Mouse (Mus musculus) myocyte (in vitro differentiated cells): ENCODE results near the gene Crispld2. TPM values are rescaled to one million over a fixed set of nuclear protein-coding genes. Genes with fewer than 3 reads are reported as not detected.

Experiments
- H3K27me3 ChIP-seq: one replicate; pipeline ENCODE4 v1.6.1; 2011; ENCODE audit not compliant: control insufficient read depth, insufficient read depth, insufficient read length
- H3K36me3 ChIP-seq: one replicate; pipeline ENCODE4 v1.6.1; 2011; ENCODE audit not compliant: control insufficient read depth, insufficient read depth
- H3K4me2 ChIP-seq: one replicate; pipeline ENCODE4 v1.6.1; 2011; ENCODE audit warnings: low read depth, control low read depth
- H3K4me3 ChIP-seq: one replicate; pipeline ENCODE4 v1.5.1; 2011; ENCODE audit warnings: mild to moderate bottlenecking, control low read depth, moderate library complexity
- H3K79me2 ChIP-seq: one replicate; pipeline ENCODE4 v1.6.1; 2011; ENCODE audit not compliant: control insufficient read depth, insufficient read depth
- H3ac ChIP-seq: one replicate; pipeline ENCODE4 v1.6.1; 2011; ENCODE audit not compliant: control insufficient read depth, insufficient read length
- CEBPB ChIP-seq: IDR thresholded peaks from 2 replicates; pipeline ENCODE4 v1.6.1; 2011; ENCODE audit warnings: mild to moderate bottlenecking, moderate library complexity; ENCODE audit not compliant: poor library complexity, insufficient read depth, severe bottlenecking
- E2F4 ChIP-seq: IDR thresholded peaks from one replicate; pipeline ENCODE4 v1.6.1; 2011; ENCODE audit warnings: mild to moderate bottlenecking, control low read depth, moderate library complexity; ENCODE audit not compliant: insufficient read depth
- MAX ChIP-seq: IDR thresholded peaks from one replicate; pipeline ENCODE4 v1.6.1; 2011; ENCODE audit warnings: low read depth, mild to moderate bottlenecking, control low read depth
- MYOD1 ChIP-seq, 3 experiments: IDR thresholded peaks; one replicate each; pipeline ENCODE4 v1.6.1; 2011; ENCODE audit warnings: control low read depth in 2 of 3, low read depth in 2 of 3, mild to moderate bottlenecking in 2 of 3, moderate library complexity in 1 of 3; ENCODE audit not compliant: insufficient read length in 2 of 3, control insufficient read depth in 1 of 3
- MYOG ChIP-seq, 3 experiments: IDR thresholded peaks; one replicate each; pipeline ENCODE4 v1.6.1; 2011; ENCODE audit warnings: control low read depth in 2 of 3, low read depth in 2 of 3, mild to moderate bottlenecking in 2 of 3; ENCODE audit not compliant: insufficient read length in 2 of 3, control insufficient read depth in 1 of 3, insufficient read depth in 1 of 3
- POLR2A ChIP-seq: IDR thresholded peaks from one replicate; pipeline ENCODE4 v1.6.1; 2011; ENCODE audit warnings: low read depth, mild to moderate bottlenecking, control low read depth, moderate library complexity; ENCODE audit not compliant: insufficient read length
- POLR2AphosphoS2 ChIP-seq: IDR thresholded peaks from one replicate; pipeline ENCODE4 v1.6.1; 2011; ENCODE audit warnings: low read depth, control low read depth; ENCODE audit not compliant: insufficient read length
- REST ChIP-seq: IDR thresholded peaks from one replicate; pipeline ENCODE4 v1.6.1; 2011; ENCODE audit warnings: mild to moderate bottlenecking, control low read depth, moderate library complexity; ENCODE audit not compliant: insufficient read depth, insufficient read length
- SRF ChIP-seq: IDR thresholded peaks from one replicate; pipeline ENCODE4 v1.6.1; 2011; ENCODE audit warnings: low read depth; ENCODE audit not compliant: control insufficient read depth, insufficient read length
- TCF12 ChIP-seq: IDR thresholded peaks from one replicate; pipeline ENCODE4 v1.6.1; 2011; ENCODE audit warnings: mild to moderate bottlenecking, control low read depth; ENCODE audit not compliant: poor library complexity, insufficient read depth, severe bottlenecking
- TCF3 ChIP-seq: IDR thresholded peaks from one replicate; pipeline ENCODE4 v1.6.1; 2011; ENCODE audit warnings: low read depth, control low read depth; ENCODE audit not compliant: insufficient read length
- USF1 ChIP-seq: IDR thresholded peaks from one replicate; pipeline ENCODE4 v1.6.1; 2011; ENCODE audit warnings: low read depth, mild to moderate bottlenecking, control low read depth, moderate library complexity
- polyA plus RNA-seq: library from polyadenylated mRNA; unstranded; fragments of >200 nt; fragmentation: generic; extraction: Trizol; gene quantifications from one replicate; pipeline ENCODE4 v1.2.1, GENCODE M21; 2012; ENCODE audit warnings: missing spikeins

The Crispld2 gene
- polyA plus RNA-seq, 1 experiment = 0.07 TPM

DNA sequence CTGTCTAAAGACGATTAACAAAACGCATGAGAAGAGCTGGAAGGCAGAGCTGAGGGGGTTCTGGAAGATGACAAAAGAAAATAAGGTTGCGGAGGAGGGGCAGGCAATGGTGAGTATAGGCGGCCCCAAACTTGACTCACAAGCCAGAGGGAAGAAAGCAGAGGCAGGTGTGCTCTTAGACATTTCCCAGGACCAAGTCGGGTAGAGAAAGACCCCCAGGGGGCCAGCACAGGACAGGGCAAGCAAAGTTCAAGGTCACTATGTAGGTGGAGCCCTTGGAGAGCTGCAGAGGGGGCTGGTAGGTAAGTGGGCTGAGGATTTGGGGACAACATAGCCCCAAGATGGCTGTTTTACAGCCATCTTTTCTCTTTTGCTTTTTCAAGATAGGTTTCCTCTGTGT is 87.1 kb downstream of the Crispld2 start:
- no peak overlapping the region for H3K4me3 ChIP-seq
- no peak overlapping the region for H3ac ChIP-seq
- H3K4me2 ChIP-seq = no peak overlapping the region
- H3K79me2 ChIP-seq = no peaks in the 10 kb centered on the region
- no peaks in the 10 kb centered on the region for H3K27me3 ChIP-seq
- TF ChIP-seq CEBPB (no peak), E2F4 (no peak), MYOD1 (IDR thresholded peaks at IDR 0.05; ENCODE audit: control insufficient read depth in 1 of 3, insufficient read length in 2 of 3, low read depth in 2 of 3) (no peak), REST (no peak), TCF12 (no peak), USF1 (no peak), TCF3 (no peak), MYOG (IDR thresholded peaks at IDR 0.05; ENCODE audit: control insufficient read depth in 1 of 3, insufficient read depth in 1 of 3, insufficient read length in 2 of 3, low read depth in 2 of 3) (no peak), SRF (no peak), POLR2AphosphoS2 (no peak), MAX (no peak), POLR2A (no peak)
- H3K36me3 ChIP-seq = peaks cover 4% of the 10 kb centered on the region

DNA sequence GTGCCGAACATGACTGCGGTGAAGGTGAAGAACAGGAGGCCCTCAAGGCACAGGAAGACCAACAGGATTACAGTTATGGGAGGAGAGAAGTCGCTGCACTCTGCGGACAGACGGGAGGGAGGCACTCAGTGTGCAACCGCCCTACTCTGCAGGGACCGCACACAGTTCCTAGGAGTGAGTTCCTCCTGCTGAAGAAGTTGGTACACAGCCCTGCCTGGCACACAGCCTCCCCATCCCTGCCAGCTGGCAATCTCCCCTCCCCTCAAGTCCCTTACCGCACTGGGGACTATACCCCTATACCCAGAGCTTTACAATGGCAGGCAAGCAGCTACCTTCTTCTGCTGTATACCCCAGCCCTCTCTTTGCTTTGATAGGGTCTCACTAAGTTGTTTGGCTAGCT is 91.0 kb downstream of the Crispld2 start:
- TF ChIP-seq REST (no peak), MAX (no peak), USF1 (no peak), TCF3 (no peak), MYOD1 (IDR thresholded peaks at IDR 0.05; ENCODE audit: control insufficient read depth in 1 of 3, insufficient read length in 2 of 3, low read depth in 2 of 3) (no peak), CEBPB (no peak), SRF (no peak), MYOG (IDR thresholded peaks at IDR 0.05; ENCODE audit: control insufficient read depth in 1 of 3, insufficient read depth in 1 of 3, insufficient read length in 2 of 3, low read depth in 2 of 3) (no peak), TCF12 (no peak), POLR2AphosphoS2 (no peak), POLR2A (no peak)
- H3K79me2 ChIP-seq = no peaks in the 10 kb centered on the region
- no peaks in the 10 kb centered on the region for H3K27me3 ChIP-seq
- no peak overlapping the region for H3ac ChIP-seq
- H3K36me3 ChIP-seq = peaks cover 10% of the 10 kb centered on the region
- no peak overlapping the region for H3K4me3 ChIP-seq
- no peak overlapping the region for H3K4me2 ChIP-seq

- H3K36me3 ChIP-seq = peaks cover 10% of the 10 kb centered on the region
- no peak for TF ChIP-seq REST
- TF ChIP-seq USF1 = no peak
- TF ChIP-seq POLR2A = no peak
- no peak overlapping the region for H3K4me2 ChIP-seq
- H3K4me3 ChIP-seq = no peak overlapping the region
- no peaks in the 10 kb centered on the region for H3K27me3 ChIP-seq
- H3K79me2 ChIP-seq = no peaks in the 10 kb centered on the region
- H3ac ChIP-seq = no peak overlapping the region
Measured at GRCm38 (mm10) chr8:120084783-120085182, 92.5 kb downstream of the Crispld2 start.

GRCm38 (mm10) chr8:120089511-120089910 is 97.3 kb downstream of the Crispld2 start:
- H3K36me3 ChIP-seq = peaks cover 10% of the 10 kb centered on the region
- no peaks in the 10 kb centered on the region for H3K27me3 ChIP-seq
- H3K79me2 ChIP-seq = peaks cover 7% of the 10 kb centered on the region
- no peak overlapping the region for H3ac ChIP-seq
- no peak overlapping the region for H3K4me2 ChIP-seq
- TF ChIP-seq POLR2AphosphoS2 = no peak
- no peak for TF ChIP-seq E2F4
- TF ChIP-seq SRF = no peak
- TF ChIP-seq TCF3 = no peak
- no peak for TF ChIP-seq MAX
- no peak for TF ChIP-seq MYOG (IDR thresholded peaks at IDR 0.05; ENCODE audit: control insufficient read depth in 1 of 3, insufficient read depth in 1 of 3, insufficient read length in 2 of 3, low read depth in 2 of 3)
- TF ChIP-seq CEBPB = no peak
- no peak for TF ChIP-seq MYOD1 (IDR thresholded peaks at IDR 0.05; ENCODE audit: control insufficient read depth in 1 of 3, insufficient read length in 2 of 3, low read depth in 2 of 3)
- no peak for TF ChIP-seq USF1
- no peak for TF ChIP-seq TCF12
- no peak for TF ChIP-seq REST
- TF ChIP-seq POLR2A = no peak
- H3K4me3 ChIP-seq = no peak overlapping the region

- H3K79me2 ChIP-seq = peaks cover 13% of the 10 kb centered on the region
- no peak overlapping the region for H3K4me3 ChIP-seq
- peaks cover 3% of the 10 kb centered on the region for H3K36me3 ChIP-seq
- TF ChIP-seq REST = no peak
- no peak for TF ChIP-seq POLR2AphosphoS2
- TF ChIP-seq SRF = no peak
- TF ChIP-seq TCF3 = no peak
- TF ChIP-seq USF1 = no peak
- TF ChIP-seq MYOG (IDR thresholded peaks at IDR 0.05; ENCODE audit: control insufficient read depth in 1 of 3, insufficient read depth in 1 of 3, insufficient read length in 2 of 3, low read depth in 2 of 3) = no peak
- TF ChIP-seq MYOD1 (IDR thresholded peaks at IDR 0.05; ENCODE audit: control insufficient read depth in 1 of 3, insufficient read length in 2 of 3, low read depth in 2 of 3) = no peak
- TF ChIP-seq MAX = no peak
- no peak for TF ChIP-seq E2F4
- TF ChIP-seq TCF12 = no peak
- TF ChIP-seq POLR2A = no peak
- TF ChIP-seq CEBPB = no peak
- H3ac ChIP-seq = no peak overlapping the region
- H3K4me2 ChIP-seq = no peak overlapping the region
- H3K27me3 ChIP-seq = no peaks in the 10 kb centered on the region
Measured at GRCm38 (mm10) chr8:120091032-120091431, 98.8 kb downstream of the Crispld2 start.
